Mouse (Mus musculus) liver, embryonic 14.5 days (tissue): ENCODE measurements around the gene Ube2f.

ENCODE experiments used
- CTCF ChIP-seq: IDR thresholded peaks from 2 replicates; pipeline ENCODE4 v1.5.1; 2016; ENCODE audit warnings: antibody characterized with exemption, low read depth, control low read depth
- EP300 ChIP-seq: IDR thresholded peaks from 2 replicates; pipeline ENCODE4 v1.6.1; 2016; ENCODE audit warnings: antibody characterized with exemption, low read depth

GRCm38 (mm10) chr1:91282582-91282981 is 32.5 kb downstream of the Ube2f start:
- TF ChIP-seq CTCF (no peak), EP300 (no peak)
